Mouse (Mus musculus) embryonic facial prominence, embryonic 11.5 days (tissue): ENCODE measurements around the gene Herc1. TPM values are rescaled to one million over a fixed set of nuclear protein-coding genes. Genes with fewer than 3 reads are reported as not detected.

Experiments used
- ATAC-seq: fragments of 200-750 bp; cut with Nextera tagmentation; replicated peaks from 2 replicates; pipeline ENCODE4 v1.8.0; 2017; ENCODE audit warnings: low read depth; ENCODE audit not compliant: insufficient number of reproducible peaks, low FRiP score, low TSS enrichment
- DNase-seq: peaks from one replicate; pipeline ENCODE4 v3.0.0-alpha.2; 2015; ENCODE audit warnings: low spot score
- H3K27ac ChIP-seq: fragments of 300-500 bp; sonication (generic); replicated peaks from 2 replicates; pipeline ENCODE4 v1.5.1; 2014; ENCODE audit warnings: mild to moderate bottlenecking, low read depth, low read length, control low read depth
- H3K27me3 ChIP-seq: fragments of 300-500 bp; sonication (generic); 2 replicates; pipeline ENCODE4 v1.6.1; 2014; ENCODE audit warnings: mild to moderate bottlenecking, low read length, moderate library complexity, mixed read lengths; ENCODE audit not compliant: control insufficient read depth, insufficient read depth
- H3K36me3 ChIP-seq: fragments of 300-500 bp; sonication (generic); replicated peaks from 2 replicates; pipeline ENCODE4 v1.6.1; 2014; ENCODE audit warnings: low read depth, mild to moderate bottlenecking, low read length, moderate library complexity, mixed read lengths; ENCODE audit not compliant: control insufficient read depth, insufficient read depth
- H3K4me1 ChIP-seq: fragments of 300-500 bp; sonication (generic); 2 replicates; pipeline ENCODE4 v1.6.1; 2014; ENCODE audit warnings: low read length, mixed read lengths; ENCODE audit not compliant: control insufficient read depth, insufficient read depth
- H3K4me2 ChIP-seq: fragments of 300-500 bp; sonication (generic); 2 replicates; pipeline ENCODE4 v1.6.1; 2014; ENCODE audit warnings: low read depth, mild to moderate bottlenecking, control low read depth, low read length, moderate library complexity
- H3K4me3 ChIP-seq: fragments of 300-500 bp; sonication (generic); 2 replicates; pipeline ENCODE4 v1.5.1; 2014; ENCODE audit warnings: low read depth, low read length, control low read depth
- H3K9ac ChIP-seq: fragments of 300-500 bp; sonication (generic); replicated peaks from 2 replicates; pipeline ENCODE4 v1.6.1; 2014; ENCODE audit warnings: mild to moderate bottlenecking, control low read depth, low read length
- H3K9me3 ChIP-seq: fragments of 300-500 bp; sonication (generic); replicated peaks from 2 replicates; pipeline ENCODE4 v1.6.1; 2016; ENCODE audit warnings: mild to moderate bottlenecking, low read length, inconsistent platforms, mixed read lengths; ENCODE audit not compliant: control insufficient read depth
- WGBS: fragments of 180-500 bp; shearing (Covaris S2); extraction: QIAGEN DNeasy Blood & Tissue Kit; methylation state at CpG from one replicate; pipeline ENCODE4 v1.1.7; 2014; 5-methylcytosine and 5-hydroxymethylcytosine counted together
- polyA plus RNA-seq: library from polyadenylated mRNA; unstranded; fragments of >200 nt; fragmentation: Nextera tagmentation; extraction: Ambion mirVana; gene quantifications from 2 replicates; pipeline ENCODE4 v1.2.1, GENCODE M21; 2014

Gene Herc1
- polyA plus RNA-seq, 1 experiment from 2014 or later: 24.1 TPM

DNA sequence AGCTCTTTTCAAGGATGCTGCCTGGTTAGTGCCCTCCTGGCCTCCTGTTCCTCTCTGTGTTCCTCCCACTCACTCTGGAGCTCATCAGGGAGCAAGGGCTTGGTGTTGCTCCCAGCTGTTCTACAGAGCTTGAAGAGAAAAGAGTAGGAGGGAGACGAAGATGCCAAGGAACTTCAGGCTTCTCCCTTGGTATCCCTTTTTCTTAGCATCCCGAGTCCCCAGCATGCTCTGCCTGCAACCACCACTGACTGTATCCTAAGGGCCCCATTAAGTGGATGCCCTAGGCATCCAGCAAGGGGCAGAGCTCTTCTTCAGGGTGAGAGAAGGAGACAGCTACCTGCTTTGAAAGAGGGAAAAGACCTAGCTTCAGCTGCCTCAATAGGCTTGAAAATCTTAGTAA lies 33.6 kb upstream of the Herc1 start:
- WGBS: 86% methylated on average over 2 of the region's 2 CpGs
- H3K4me1 ChIP-seq: no peaks in the 10 kb centered on the region
- no peak for DNase-seq
- no peak overlapping the region for H3K4me3 ChIP-seq
- H3K9ac ChIP-seq: no peak overlapping the region
- H3K36me3 ChIP-seq: no peaks in the 10 kb centered on the region
- no peaks in the 10 kb centered on the region for H3K27me3 ChIP-seq
- ATAC-seq: no peak
- no peak overlapping the region for H3K4me2 ChIP-seq
- no peaks in the 10 kb centered on the region for H3K9me3 ChIP-seq
- no peak overlapping the region for H3K27ac ChIP-seq

GRCm38 (mm10) chr9:66322010-66322931 lies 28.0 kb upstream of the Herc1 start:
- DNase-seq (no peak), ATAC-seq (no peak)
- Histone ChIP-seq H3K36me3 (no peaks in the 10 kb centered on the region), H3K27ac (no peak overlapping the region), H3K4me1 (no peaks in the 10 kb centered on the region), H3K4me2 (no peak overlapping the region), H3K4me3 (no peak overlapping the region), H3K27me3 (no peaks in the 10 kb centered on the region), H3K9ac (no peak overlapping the region), H3K9me3 (no peaks in the 10 kb centered on the region)
- WGBS: 89% methylated on average over 7 of the region's 7 CpGs

DNA sequence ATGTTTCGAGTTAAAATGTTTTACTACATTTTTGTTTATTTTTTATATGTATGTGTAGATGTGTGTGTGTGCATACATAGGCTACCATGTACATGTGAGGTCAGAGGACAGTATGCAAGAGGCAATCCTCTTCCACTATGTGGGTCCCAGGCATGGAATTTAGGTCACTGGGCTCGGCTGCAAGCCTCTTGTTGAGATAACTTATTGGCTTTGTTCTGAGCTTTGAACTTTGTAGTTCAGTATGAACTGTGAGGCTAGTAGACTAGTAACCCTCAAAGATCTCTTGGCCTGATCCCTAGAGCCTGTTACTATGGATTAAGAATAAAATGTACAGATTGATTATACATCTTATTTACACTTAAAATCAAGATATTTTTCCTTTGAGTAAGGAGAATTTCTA lies 23.4 kb upstream of the Herc1 start:
- Histone ChIP-seq H3K4me3 (no peak overlapping the region), H3K9ac (no peak overlapping the region), H3K4me1 (no peaks in the 10 kb centered on the region), H3K27me3 (no peaks in the 10 kb centered on the region), H3K36me3 (no peaks in the 10 kb centered on the region), H3K4me2 (no peak overlapping the region), H3K27ac (no peak overlapping the region), H3K9me3 (no peaks in the 10 kb centered on the region)
- no peak for DNase-seq
- no peak for ATAC-seq
- 75% methylated on average over 2 of the region's 2 CpGs for WGBS

GRCm38 (mm10) chr9:66329474-66329873 lies 20.8 kb upstream of the Herc1 start:
- Histone ChIP-seq H3K4me1 (no peaks in the 10 kb centered on the region), H3K9ac (no peak overlapping the region), H3K36me3 (no peaks in the 10 kb centered on the region), H3K9me3 (no peaks in the 10 kb centered on the region), H3K27ac (no peak overlapping the region), H3K4me2 (no peak overlapping the region), H3K27me3 (no peaks in the 10 kb centered on the region), H3K4me3 (no peak overlapping the region)
- 15% methylated on average over 6 of the region's 6 CpGs for WGBS
- no peak for ATAC-seq
- peak; percentile 43 for DNase-seq

DNA sequence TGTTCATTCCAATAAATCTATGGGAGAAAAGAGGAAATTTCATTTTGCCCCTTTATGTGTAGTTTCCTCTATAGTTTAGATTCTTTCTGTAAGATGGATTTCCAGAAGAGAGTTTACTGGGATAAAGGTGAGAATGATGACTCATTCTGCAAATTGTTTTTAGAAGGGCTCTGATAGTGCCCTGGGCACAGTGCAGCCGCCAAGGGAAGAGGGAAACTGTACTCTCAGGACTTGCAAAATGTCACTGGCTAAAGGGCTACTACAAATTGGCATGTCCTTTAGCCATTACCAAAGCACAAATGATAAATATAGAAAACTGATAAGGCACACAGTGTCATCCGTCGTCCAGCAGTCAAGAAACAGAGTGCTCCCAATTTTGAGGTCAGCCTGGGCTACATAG lies 19.8 kb upstream of the Herc1 start:
- ATAC-seq: no peak
- Histone ChIP-seq H3K27ac (no peak overlapping the region), H3K27me3 (no peaks in the 10 kb centered on the region), H3K9me3 (no peaks in the 10 kb centered on the region), H3K4me3 (no peak overlapping the region), H3K36me3 (no peaks in the 10 kb centered on the region), H3K4me1 (no peaks in the 10 kb centered on the region), H3K9ac (no peak overlapping the region), H3K4me2 (no peak overlapping the region)
- no peak for DNase-seq
- WGBS: 71% methylated on average over 3 of the region's 3 CpGs

GRCm38 (mm10) chr9:66331548-66331947 lies 18.7 kb upstream of the Herc1 start:
- no peaks in the 10 kb centered on the region for H3K36me3 ChIP-seq
- WGBS: 85% methylated on average over 2 of the region's 2 CpGs
- DNase-seq (no peak), ATAC-seq (no peak)
- H3K27me3 ChIP-seq: no peaks in the 10 kb centered on the region
- H3K9ac ChIP-seq: no peak overlapping the region
- H3K4me3 ChIP-seq: no peak overlapping the region
- no peaks in the 10 kb centered on the region for H3K4me1 ChIP-seq
- no peak overlapping the region for H3K4me2 ChIP-seq
- no peak overlapping the region for H3K27ac ChIP-seq
- H3K9me3 ChIP-seq: no peaks in the 10 kb centered on the region

DNA sequence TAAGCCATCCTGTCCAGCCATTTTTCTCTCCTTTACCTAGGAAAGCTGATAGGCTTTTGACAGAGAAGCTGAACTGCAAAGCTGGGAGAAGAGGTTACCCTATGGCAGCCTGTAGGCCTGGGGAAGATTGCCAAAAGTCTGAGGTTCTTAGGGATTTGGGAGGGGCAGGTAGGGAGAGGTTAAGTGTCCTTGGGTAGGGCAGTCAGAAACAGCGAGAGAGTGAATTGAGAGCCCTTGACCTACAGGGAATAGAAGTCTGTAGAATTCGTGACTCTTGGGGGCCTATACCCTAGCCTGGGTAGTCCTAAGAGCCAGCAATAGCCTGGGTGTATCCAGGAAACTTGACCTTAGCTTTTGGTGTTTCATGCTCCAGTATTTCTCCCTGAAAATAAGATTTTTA lies 17.9 kb upstream of the Herc1 start:
- no peaks in the 10 kb centered on the region for H3K27me3 ChIP-seq

DNA sequence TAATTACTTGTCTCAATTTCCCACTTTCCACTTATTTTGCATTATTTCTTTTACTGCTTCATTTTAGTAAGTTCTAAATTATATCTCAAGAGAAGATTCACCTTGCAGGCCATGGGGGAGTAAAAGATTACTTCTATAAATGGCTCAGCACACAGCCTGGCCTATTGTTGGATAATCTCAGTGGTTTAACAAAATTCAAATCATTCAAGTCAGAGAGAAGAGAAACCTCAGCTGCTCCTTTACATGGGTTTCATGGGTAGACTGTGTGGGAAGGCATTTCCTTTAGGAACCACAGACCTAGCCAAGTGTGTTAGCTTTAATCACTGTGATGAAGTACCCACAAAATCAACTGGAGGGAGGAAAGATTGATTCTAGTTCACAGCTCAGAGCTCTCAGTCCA lies 13.0 kb upstream of the Herc1 start:
- no peaks in the 10 kb centered on the region for H3K9me3 ChIP-seq
- no peaks in the 10 kb centered on the region for H3K4me1 ChIP-seq
- H3K36me3 ChIP-seq: no peaks in the 10 kb centered on the region
- DNase-seq (no peak), ATAC-seq (no peak)
- H3K4me3 ChIP-seq: no peak overlapping the region
- H3K27ac ChIP-seq: no peak overlapping the region
- H3K9ac ChIP-seq: no peak overlapping the region
- H3K4me2 ChIP-seq: no peak overlapping the region
- H3K27me3 ChIP-seq: no peaks in the 10 kb centered on the region

More for the DNA sequence above, 17.9 kb upstream of the Herc1 start:
- H3K27ac ChIP-seq: no peak overlapping the region
- ATAC-seq (no peak), DNase-seq (no peak)
- H3K4me3 ChIP-seq: no peak overlapping the region
- 75% methylated on average over 2 of the region's 2 CpGs for WGBS
- H3K4me1 ChIP-seq: no peaks in the 10 kb centered on the region
- H3K9me3 ChIP-seq: no peaks in the 10 kb centered on the region
- no peak overlapping the region for H3K9ac ChIP-seq
- H3K36me3 ChIP-seq: no peaks in the 10 kb centered on the region
- no peak overlapping the region for H3K4me2 ChIP-seq
